Mouse (Mus musculus): ENCODE data around the gene Rel. TPM values are rescaled to one million over a fixed set of nuclear protein-coding genes. Genes with fewer than 3 reads are reported as not detected.

The Rel gene
- polyA plus RNA-seq, 1 experiment from 2014 or later = 0.94 TPM

- H3K9ac ChIP-seq (replicated peaks; ENCODE audit: low read length) = no peak overlapping the region
- 90% methylated on average over 2 of the region's 2 CpGs for WGBS
- no peaks in the 10 kb centered on the region for H3K9me3 ChIP-seq (replicated peaks; ENCODE audit: control insufficient read depth, low read length)
- H3K36me3 ChIP-seq (replicated peaks; ENCODE audit: control insufficient read depth, insufficient read depth, low read depth, low read length) = no peaks in the 10 kb centered on the region; the same call in 1 of the 2 replicates
- H3K4me2 ChIP-seq (ENCODE audit: low read depth, low read length) = no peak overlapping the region
- no peak for DNase-seq (ENCODE audit: low spot score)
- no peak overlapping the region for H3K27ac ChIP-seq (replicated peaks; ENCODE audit: low read depth, low read length)
- no peak overlapping the region for H3K4me3 ChIP-seq (ENCODE audit: low read depth, low read length)
- H3K27me3 ChIP-seq (ENCODE audit: control insufficient read depth, insufficient read depth, low read length) = no peaks in the 10 kb centered on the region
- H3K4me1 ChIP-seq (ENCODE audit: control insufficient read depth, insufficient read depth, low read length) = no peaks in the 10 kb centered on the region
- no peak for ATAC-seq (replicated peaks; ENCODE audit: insufficient number of reproducible peaks, low FRiP score, low TSS enrichment, low read depth)
These were observed 44.9 kb downstream of the Rel start for GRCm38 (mm10) chr11:23725850-23726249.

DNA sequence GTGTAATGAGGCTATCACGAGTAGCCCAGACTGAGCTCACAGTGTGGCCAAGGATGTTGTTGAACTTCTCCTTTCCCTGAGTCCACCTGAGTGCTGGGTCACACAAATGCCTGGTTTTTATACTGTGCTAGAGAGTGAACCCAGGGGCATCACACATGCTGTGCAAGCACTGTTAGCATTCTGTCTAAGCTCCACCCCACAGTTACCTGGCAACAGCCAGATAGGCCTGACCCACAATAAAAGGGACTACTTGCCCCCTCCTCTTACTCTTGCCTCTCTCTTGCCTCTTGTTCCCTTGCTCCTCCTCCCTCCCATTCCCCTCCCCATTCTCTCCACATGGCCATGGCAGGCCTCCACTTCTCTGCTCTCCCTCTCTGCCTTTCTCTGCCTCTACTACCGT, 48.4 kb downstream of the Rel start:
- H3K9me3 ChIP-seq (replicated peaks; ENCODE audit: control insufficient read depth, low read length) = no peaks in the 10 kb centered on the region
- H3K27me3 ChIP-seq (ENCODE audit: control insufficient read depth, insufficient read depth, low read length) = no peaks in the 10 kb centered on the region
- H3K4me3 ChIP-seq (ENCODE audit: low read depth, low read length) = no peak overlapping the region
- DNase-seq (ENCODE audit: low spot score) (no peak), ATAC-seq (replicated peaks; ENCODE audit: insufficient number of reproducible peaks, low FRiP score, low TSS enrichment, low read depth) (no peak; the same call in 1 of the 2 replicates)
- peaks cover 3% of the 10 kb centered on the region for H3K36me3 ChIP-seq (replicated peaks; ENCODE audit: control insufficient read depth, insufficient read depth, low read depth, low read length)
- no peaks in the 10 kb centered on the region for H3K4me1 ChIP-seq (ENCODE audit: control insufficient read depth, insufficient read depth, low read length)
- H3K27ac ChIP-seq (replicated peaks; ENCODE audit: low read depth, low read length) = no peak overlapping the region
- H3K9ac ChIP-seq (replicated peaks; ENCODE audit: low read length) = no peak overlapping the region
- no peak overlapping the region for H3K4me2 ChIP-seq (ENCODE audit: low read depth, low read length)
- WGBS = 34% methylated on average over 2 of the region's 2 CpGs

DNA sequence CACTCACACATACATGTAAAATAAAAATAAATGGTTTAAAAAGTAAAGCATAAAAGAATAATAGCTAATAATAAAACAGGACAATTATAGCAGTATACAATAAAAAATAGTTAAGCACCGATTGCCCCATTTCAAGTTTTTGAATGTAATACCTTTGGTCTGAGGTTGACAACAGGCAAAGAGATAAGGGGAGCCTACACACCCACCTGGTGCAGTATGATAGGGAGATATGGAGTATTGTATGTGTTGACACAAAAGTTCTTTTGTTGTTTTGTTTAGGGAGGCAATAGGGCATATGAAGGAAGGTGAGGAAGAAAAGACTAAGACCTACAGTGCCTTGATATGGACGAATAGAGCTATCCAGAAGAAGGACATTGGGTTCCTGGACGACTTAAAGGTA, 50.9 kb downstream of the Rel start:
- no peaks in the 10 kb centered on the region for H3K4me1 ChIP-seq (ENCODE audit: control insufficient read depth, insufficient read depth, low read length)
- H3K4me2 ChIP-seq (ENCODE audit: low read depth, low read length) = no peak overlapping the region
- WGBS = 88% methylated on average over 3 of the region's 3 CpGs
- H3K9ac ChIP-seq (replicated peaks; ENCODE audit: low read length) = no peak overlapping the region
- DNase-seq (ENCODE audit: low spot score) = no peak
- H3K9me3 ChIP-seq (replicated peaks; ENCODE audit: control insufficient read depth, low read length) = no peaks in the 10 kb centered on the region
- H3K4me3 ChIP-seq (ENCODE audit: low read depth, low read length) = no peak overlapping the region
- ATAC-seq (replicated peaks; ENCODE audit: insufficient number of reproducible peaks, low FRiP score, low TSS enrichment, low read depth) = no peak
- H3K36me3 ChIP-seq (replicated peaks; ENCODE audit: control insufficient read depth, insufficient read depth, low read depth, low read length) = peaks cover 3% of the 10 kb centered on the region
- H3K27ac ChIP-seq (replicated peaks; ENCODE audit: low read depth, low read length) = no peak overlapping the region
- no peaks in the 10 kb centered on the region for H3K27me3 ChIP-seq (ENCODE audit: control insufficient read depth, insufficient read depth, low read length)

GRCm38 (mm10) chr11:23718856-23719255, 51.9 kb downstream of the Rel start:
- no peak overlapping the region for H3K4me2 ChIP-seq (ENCODE audit: low read depth, low read length)
- no peak overlapping the region for H3K4me3 ChIP-seq (ENCODE audit: low read depth, low read length)
- no peaks in the 10 kb centered on the region for H3K9me3 ChIP-seq (replicated peaks; ENCODE audit: control insufficient read depth, low read length)
- ATAC-seq (replicated peaks; ENCODE audit: insufficient number of reproducible peaks, low FRiP score, low TSS enrichment, low read depth) (no peak), DNase-seq (ENCODE audit: low spot score) (no peak)
- no peaks in the 10 kb centered on the region for H3K27me3 ChIP-seq (ENCODE audit: control insufficient read depth, insufficient read depth, low read length)
- 94% methylated on average over 2 of the region's 2 CpGs for WGBS
- no peak overlapping the region for H3K27ac ChIP-seq (replicated peaks; ENCODE audit: low read depth, low read length)
- H3K36me3 ChIP-seq (replicated peaks; ENCODE audit: control insufficient read depth, insufficient read depth, low read depth, low read length) = peaks cover 3% of the 10 kb centered on the region
- no peak overlapping the region for H3K9ac ChIP-seq (replicated peaks; ENCODE audit: low read length)
- no peaks in the 10 kb centered on the region for H3K4me1 ChIP-seq (ENCODE audit: control insufficient read depth, insufficient read depth, low read length)

DNA sequence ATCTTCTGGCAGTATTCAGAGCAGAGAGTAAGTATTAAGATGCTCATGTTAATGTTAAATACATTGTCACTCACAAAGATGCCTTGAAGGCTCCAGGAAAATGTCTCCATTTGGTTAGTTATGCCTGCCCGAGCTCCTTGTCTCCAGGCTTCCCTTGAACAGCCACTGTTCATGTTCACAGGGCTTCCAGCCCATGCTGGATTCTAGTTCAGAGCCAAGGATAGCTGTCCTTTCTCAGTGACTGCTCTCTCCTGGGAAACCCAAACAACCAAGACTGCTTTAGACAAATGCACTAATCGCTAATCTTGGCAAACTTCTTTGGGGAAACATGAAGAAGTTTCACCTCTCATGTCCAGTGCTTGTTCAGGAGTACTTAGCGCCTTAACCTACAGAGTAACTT, 58.5 kb downstream of the Rel start:
- DNase-seq (ENCODE audit: low spot score) = no peak
- Histone ChIP-seq H3K36me3 (replicated peaks; ENCODE audit: control insufficient read depth, insufficient read depth, low read depth, low read length) (peaks cover 3% of the 10 kb centered on the region), H3K4me1 (ENCODE audit: control insufficient read depth, insufficient read depth, low read length) (no peaks in the 10 kb centered on the region), H3K9me3 (replicated peaks; ENCODE audit: control insufficient read depth, low read length) (no peaks in the 10 kb centered on the region), H3K27me3 (ENCODE audit: control insufficient read depth, insufficient read depth, low read length) (no peaks in the 10 kb centered on the region), H3K9ac (replicated peaks; ENCODE audit: low read length) (no peak overlapping the region), H3K4me3 (ENCODE audit: low read depth, low read length) (no peak overlapping the region), H3K4me2 (ENCODE audit: low read depth, low read length) (no peak overlapping the region), H3K27ac (replicated peaks; ENCODE audit: low read depth, low read length) (no peak overlapping the region)
- WGBS = 91% methylated on average over 3 of the region's 3 CpGs
- ATAC-seq (replicated peaks; ENCODE audit: insufficient number of reproducible peaks, low FRiP score, low TSS enrichment, low read depth) = no peak

GRCm38 (mm10) chr11:23704604-23705294, 66.0 kb downstream of the Rel start:
- Histone ChIP-seq H3K36me3 (replicated peaks; ENCODE audit: control insufficient read depth, insufficient read depth, low read depth, low read length) (peaks cover 3% of the 10 kb centered on the region; the same call in 1 of the 2 replicates), H3K9me3 (replicated peaks; ENCODE audit: control insufficient read depth, low read length) (no peaks in the 10 kb centered on the region), H3K4me1 (ENCODE audit: control insufficient read depth, insufficient read depth, low read length) (no peaks in the 10 kb centered on the region), H3K27me3 (ENCODE audit: control insufficient read depth, insufficient read depth, low read length) (no peaks in the 10 kb centered on the region), H3K4me2 (ENCODE audit: low read depth, low read length) (no peak overlapping the region), H3K9ac (replicated peaks; ENCODE audit: low read length) (no peak overlapping the region), H3K27ac (replicated peaks; ENCODE audit: low read depth, low read length) (no peak overlapping the region), H3K4me3 (ENCODE audit: low read depth, low read length) (no peak overlapping the region)
- no peak for DNase-seq (ENCODE audit: low spot score)
- 89% methylated on average over 7 of the region's 7 CpGs for WGBS
- no peak for ATAC-seq (replicated peaks; ENCODE audit: insufficient number of reproducible peaks, low FRiP score, low TSS enrichment, low read depth)

DNA sequence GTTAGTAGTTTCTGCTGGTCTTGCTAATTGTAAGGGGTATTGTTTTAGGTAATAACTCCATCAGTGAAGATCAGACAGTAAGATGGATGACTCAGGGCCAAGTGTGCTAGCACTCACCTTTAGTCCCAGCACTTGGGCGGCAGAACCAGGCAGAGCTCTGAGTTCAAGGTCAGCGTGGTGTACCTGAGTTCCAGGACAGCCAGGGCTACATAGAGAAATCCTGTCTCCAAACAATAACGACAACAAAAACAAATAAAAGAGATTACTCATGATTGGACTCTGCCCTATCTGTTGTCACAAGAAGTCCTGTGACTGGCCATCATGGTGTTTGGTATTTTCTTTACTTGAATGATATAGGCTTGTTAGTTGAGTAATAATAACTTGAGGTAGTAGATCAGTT, 68.9 kb downstream of the Rel start:
- no peaks in the 10 kb centered on the region for H3K36me3 ChIP-seq (replicated peaks; ENCODE audit: control insufficient read depth, insufficient read depth, low read depth, low read length)
- no peaks in the 10 kb centered on the region for H3K4me1 ChIP-seq (ENCODE audit: control insufficient read depth, insufficient read depth, low read length)
- no peaks in the 10 kb centered on the region for H3K9me3 ChIP-seq (replicated peaks; ENCODE audit: control insufficient read depth, low read length)
- H3K27ac ChIP-seq (replicated peaks; ENCODE audit: low read depth, low read length) = no peak overlapping the region
- H3K4me2 ChIP-seq (ENCODE audit: low read depth, low read length) = no peak overlapping the region
- H3K4me3 ChIP-seq (ENCODE audit: low read depth, low read length) = no peak overlapping the region
- no peak for DNase-seq (ENCODE audit: low spot score)
- no peak for ATAC-seq (replicated peaks; ENCODE audit: insufficient number of reproducible peaks, low FRiP score, low TSS enrichment, low read depth)
- H3K9ac ChIP-seq (replicated peaks; ENCODE audit: low read length) = no peak overlapping the region
- no peaks in the 10 kb centered on the region for H3K27me3 ChIP-seq (ENCODE audit: control insufficient read depth, insufficient read depth, low read length)
- 93% methylated on average over 3 of the region's 3 CpGs for WGBS

DNA sequence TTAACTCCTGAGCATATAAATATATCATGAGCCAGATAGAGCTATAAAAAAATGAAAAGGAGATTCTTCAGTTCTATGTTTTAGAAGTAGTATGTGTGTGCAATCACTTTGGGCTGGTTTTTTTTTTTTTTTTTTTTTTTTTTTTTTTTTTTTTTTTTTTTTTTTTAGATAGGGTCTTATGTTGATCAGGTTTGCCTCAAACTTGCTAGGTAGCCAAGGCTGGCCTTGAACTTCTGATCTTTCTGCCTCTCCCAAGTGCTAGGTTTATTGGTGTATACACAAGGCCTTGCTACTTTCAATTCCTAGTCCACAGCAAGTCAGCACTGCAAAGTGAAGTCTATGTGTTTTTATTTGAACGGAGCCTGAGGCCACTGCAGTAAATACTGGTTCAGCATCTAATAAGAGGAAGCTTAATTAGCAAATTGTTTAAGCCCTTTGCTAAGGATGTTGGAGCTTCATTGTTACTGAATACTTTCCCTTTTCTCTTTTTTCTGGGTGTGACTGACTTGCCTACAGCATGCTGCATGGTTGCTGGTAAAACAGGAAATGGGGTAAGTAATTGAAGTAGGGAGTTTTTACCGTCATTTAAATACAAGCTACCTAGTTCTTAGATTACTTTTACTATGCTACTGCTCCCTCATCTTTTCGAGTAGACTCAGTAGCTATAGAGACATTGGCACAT, 71.2 kb downstream of the Rel start:
- Histone ChIP-seq H3K27ac (replicated peaks; ENCODE audit: low read depth, low read length) (no peak overlapping the region), H3K4me2 (ENCODE audit: low read depth, low read length) (no peak overlapping the region), H3K27me3 (ENCODE audit: control insufficient read depth, insufficient read depth, low read length) (no peaks in the 10 kb centered on the region), H3K36me3 (replicated peaks; ENCODE audit: control insufficient read depth, insufficient read depth, low read depth, low read length) (no peaks in the 10 kb centered on the region), H3K4me3 (ENCODE audit: low read depth, low read length) (no peak overlapping the region), H3K9me3 (replicated peaks; ENCODE audit: control insufficient read depth, low read length) (no peaks in the 10 kb centered on the region), H3K4me1 (ENCODE audit: control insufficient read depth, insufficient read depth, low read length) (no peaks in the 10 kb centered on the region), H3K9ac (replicated peaks; ENCODE audit: low read length) (no peak overlapping the region)
- WGBS = 55% methylated on average over 3 of the region's 3 CpGs
- no peak for ATAC-seq (replicated peaks; ENCODE audit: insufficient number of reproducible peaks, low FRiP score, low TSS enrichment, low read depth)
- DNase-seq (ENCODE audit: low spot score) = no peak
